ENCODE assay signal across 8 mouse cellular contexts in the genomic region with DNA sequence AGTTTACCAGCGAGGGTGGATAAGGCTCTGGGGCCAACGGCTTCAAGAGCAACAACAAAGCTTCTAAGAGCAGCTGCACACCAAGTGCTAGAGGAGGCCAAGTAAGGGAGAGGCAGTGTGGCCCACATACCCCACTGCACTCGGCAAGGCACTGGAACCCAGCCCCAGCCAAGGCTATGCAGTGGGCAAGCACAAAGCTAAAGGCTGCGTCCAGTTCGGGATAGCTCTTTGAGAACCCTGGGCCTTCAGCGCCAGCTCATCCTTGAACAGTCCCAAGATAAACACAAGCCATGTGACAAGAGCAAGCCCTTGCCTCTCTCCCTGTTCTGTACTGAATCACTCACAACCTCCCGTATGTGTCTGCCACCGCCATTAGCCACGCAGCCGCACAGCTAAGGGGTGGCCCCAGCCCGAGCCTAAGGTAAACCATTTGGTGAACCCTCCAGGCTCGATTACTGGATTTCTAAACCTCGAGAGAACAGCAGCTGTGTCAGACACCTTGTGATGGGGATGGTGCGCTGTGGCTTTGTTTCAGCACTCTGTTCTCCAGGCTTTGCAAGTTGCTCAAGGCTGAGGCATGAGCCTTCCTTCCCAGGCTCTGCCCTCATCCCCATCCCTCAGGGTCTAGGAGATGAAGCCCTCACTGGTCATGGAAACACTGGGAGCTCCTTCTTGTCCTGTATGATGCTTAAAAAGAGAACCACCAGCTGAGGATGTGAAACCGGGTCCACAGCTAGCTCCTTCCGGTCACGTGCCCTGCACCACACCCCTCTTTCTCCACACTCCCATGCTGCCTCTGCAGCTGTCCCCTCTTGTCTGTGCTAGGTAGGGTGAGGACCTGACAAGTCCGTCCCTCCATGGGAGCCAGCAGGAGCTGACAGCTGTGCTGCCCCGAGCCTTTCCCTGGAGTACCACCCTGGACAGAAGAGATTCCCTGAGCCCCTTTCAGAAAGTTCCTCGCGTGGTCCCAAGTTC. TPM values are rescaled to one million over a fixed set of nuclear protein-coding genes. Genes with fewer than 3 reads are reported as not detected.
DNase-seq lines count a peak whose midpoint lies in the region; ATAC-seq lines count a peak whose summit lies in the region.

No protein-coding gene starts in this region.

- no peak overlapping the region for H3K27ac ChIP-seq in liver, embryonic 11.5 days (ENCODE audit: low read depth, low read length)
- H3K27ac ChIP-seq in forebrain, embryonic 16.5 days (ENCODE audit: low read length): no peak overlapping the region
- no peak overlapping the region for H3K27ac ChIP-seq in hindbrain, embryonic 11.5 days (ENCODE audit: low read depth, low read length)

- no peak overlapping the region for H3K9ac ChIP-seq in liver, embryonic 11.5 days (ENCODE audit: low read depth, low read length)
- no peak overlapping the region for H3K9ac ChIP-seq in forebrain, embryonic 16.5 days (replicated peaks; ENCODE audit: low read depth, low read length)
- H3K9ac ChIP-seq in hindbrain, embryonic 11.5 days (ENCODE audit: low read depth, low read length): no peak overlapping the region

- WGBS in liver, embryonic 11.5 days: 77% methylated on average over 21 of the region's 21 CpGs
- WGBS in forebrain, embryonic 16.5 days: 84% methylated on average over 21 of the region's 21 CpGs
- 82% methylated on average over 21 of the region's 21 CpGs for WGBS in hindbrain, embryonic 11.5 days

- no peak overlapping the region for H3K4me3 ChIP-seq in liver, embryonic 11.5 days (ENCODE audit: low read depth, low read length)
- no peak overlapping the region for H3K4me3 ChIP-seq in forebrain, embryonic 16.5 days (replicated peaks; ENCODE audit: low read length)
- no peak overlapping the region for H3K4me3 ChIP-seq in hindbrain, embryonic 11.5 days (ENCODE audit: low read depth, low read length)

- peak; percentile 9 for DNase-seq in liver
- no peak for DNase-seq in liver, embryonic 11.5 days (ENCODE audit: low spot score)
- DNase-seq in lung, postnatal 36 days: peak; percentile 73
- peak; percentile 58 for DNase-seq in thymus, postnatal 14 days
- DNase-seq in embryo, embryonic 10 days (ENCODE audit: low spot score): no peak
- no peak for DNase-seq in hindbrain, embryonic 11.5 days (ENCODE audit: low spot score)

- H3K9me3 ChIP-seq in liver, embryonic 11.5 days (ENCODE audit: control insufficient read depth, low read length): no peaks in the 10 kb centered on the region
- no peaks in the 10 kb centered on the region for H3K9me3 ChIP-seq in forebrain, embryonic 16.5 days (ENCODE audit: control insufficient read depth, low read length)
- H3K9me3 ChIP-seq in hindbrain, embryonic 11.5 days (ENCODE audit: control insufficient read depth, low read length): no peaks in the 10 kb centered on the region

- H3K27me3 ChIP-seq in liver, embryonic 11.5 days (replicated peaks; ENCODE audit: control insufficient read depth, insufficient read depth, low read length): no peaks in the 10 kb centered on the region
- H3K27me3 ChIP-seq in forebrain, embryonic 16.5 days (replicated peaks; ENCODE audit: control insufficient read depth, insufficient read depth, low read length): no peaks in the 10 kb centered on the region
- no peaks in the 10 kb centered on the region for H3K27me3 ChIP-seq in hindbrain, embryonic 11.5 days (ENCODE audit: control insufficient read depth, insufficient read depth, low read length)

- H3K36me3 ChIP-seq in liver, embryonic 11.5 days (ENCODE audit: control insufficient read depth, insufficient read depth, low read length): no peaks in the 10 kb centered on the region
- H3K36me3 ChIP-seq in forebrain, embryonic 16.5 days (ENCODE audit: control insufficient read depth, insufficient read depth): no peaks in the 10 kb centered on the region
- no peaks in the 10 kb centered on the region for H3K36me3 ChIP-seq in hindbrain, embryonic 11.5 days (ENCODE audit: control insufficient read depth, insufficient read depth, low read length)

- no peak for ATAC-seq in liver, embryonic 11.5 days (replicated peaks; ENCODE audit: low FRiP score)
- peak; percentile 93 for ATAC-seq in granulocyte monocyte progenitor cell, adult 5-6 weeks (replicated peaks; ENCODE audit: poor library complexity, severe bottlenecking)
- no peak for ATAC-seq in forebrain, embryonic 16.5 days
- ATAC-seq in hindbrain, embryonic 11.5 days (ENCODE audit: low FRiP score): no peak

- no peak overlapping the region for H3K4me2 ChIP-seq in liver, embryonic 11.5 days
- no peak overlapping the region for H3K4me2 ChIP-seq in forebrain, embryonic 16.5 days (ENCODE audit: low read length)
- no peak overlapping the region for H3K4me2 ChIP-seq in hindbrain, embryonic 11.5 days (replicated peaks; ENCODE audit: low read depth, low read length)

- peaks cover 21% of the 10 kb centered on the region for H3K4me1 ChIP-seq in liver, embryonic 11.5 days (replicated peaks; ENCODE audit: control insufficient read depth, insufficient read depth, low read length)
- no peaks in the 10 kb centered on the region for H3K4me1 ChIP-seq in forebrain, embryonic 16.5 days (replicated peaks; ENCODE audit: control insufficient read depth, insufficient read depth, low read length)
- no peaks in the 10 kb centered on the region for H3K4me1 ChIP-seq in hindbrain, embryonic 11.5 days (replicated peaks; ENCODE audit: control insufficient read depth, insufficient read depth, low read length)

RNA-seq across cellular contexts. Expression of a gene that starts 21.6 kb away (rescaled TPM):
- polyA plus RNA-seq in liver, embryonic 11.5 days (2014; fragmentation: Nextera tagmentation; extraction: Ambion mirVana): 11.3 and 13.4 TPM in 2 replicates
- 0.54 and 1.5 TPM in 2 replicates for total RNA-seq in granulocyte monocyte progenitor cell, adult 5-6 weeks (2014; fragmentation: Nextera tagmentation)
- total RNA-seq in granulocyte monocyte progenitor cell, adult 5-6 weeks (2017): 1.3 and 1.6 TPM in 2 replicates
- 10.4 and 13.7 TPM in 2 replicates for polyA plus RNA-seq in forebrain, embryonic 16.5 days (2015; fragmentation: Nextera tagmentation; extraction: Ambion mirVana)
- polyA plus RNA-seq in hindbrain, embryonic 11.5 days (2014; fragmentation: Nextera tagmentation; extraction: Ambion mirVana): 13.4 and 14.3 TPM in 2 replicates

RNA-seq across cellular contexts. Expression of a gene that starts 53.3 kb away (rescaled TPM):
- 96.3 and 97.0 TPM in 2 replicates for polyA plus RNA-seq in liver, embryonic 11.5 days (2014; fragmentation: Nextera tagmentation; extraction: Ambion mirVana)
- 91.9 and 93.5 TPM in 2 replicates for total RNA-seq in granulocyte monocyte progenitor cell, adult 5-6 weeks (2014; fragmentation: Nextera tagmentation)
- 21.8 and 23.8 TPM in 2 replicates for total RNA-seq in granulocyte monocyte progenitor cell, adult 5-6 weeks (2017)
- 24.1 and 26.3 TPM in 2 replicates for polyA plus RNA-seq in forebrain, embryonic 16.5 days (2015; fragmentation: Nextera tagmentation; extraction: Ambion mirVana)
- polyA plus RNA-seq in hindbrain, embryonic 11.5 days (2014; fragmentation: Nextera tagmentation; extraction: Ambion mirVana): 32.3 and 33.3 TPM in 2 replicates

Comparison
In these comparisons a context has a peak if more than half of its experiments do, and no peak if none do; other contexts are left out.
1. DNase-seq: peak in liver (single experiment), lung, postnatal 36 days (single experiment) and thymus, postnatal 14 days (single experiment); none in liver, embryonic 11.5 days (single experiment), embryo, embryonic 10 days (single experiment) and hindbrain, embryonic 11.5 days (single experiment).